35 mouse cellular contexts compared by ENCODE assay signal in the genomic region with DNA sequence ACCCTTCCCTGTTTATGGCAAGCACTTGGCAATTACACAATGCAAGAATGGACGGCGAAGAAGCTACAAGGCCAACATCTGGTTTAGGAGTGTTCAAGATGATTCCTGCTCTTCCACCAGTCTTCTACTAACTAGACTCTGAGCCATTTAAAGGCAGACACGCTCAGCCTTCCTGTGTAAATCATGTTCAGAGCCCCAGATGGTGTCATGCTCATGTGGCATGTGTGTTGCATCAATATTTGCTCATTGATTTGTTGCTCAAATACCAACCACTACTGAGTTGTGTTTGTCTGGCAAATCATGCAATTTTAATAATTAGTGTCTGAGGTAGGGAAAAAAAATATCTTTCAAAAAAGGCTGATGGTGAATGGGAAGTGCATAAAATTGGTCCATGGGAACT.
"Had no signal": no experiment of that assay in that cellular context is flagged by ENCODE, and none has a peak within 500 bp of the region (broad histone marks: within the 10 kb centered on the region; RNA-seq: fewer than 3 reads in every experiment).

No protein-coding gene starts in this region.

- H3K36me3 ChIP-seq: heart, embryonic 10.5 days; heart, embryonic 12.5 days; heart, embryonic 13.5 days; heart, embryonic 15.5 days; hindbrain, embryonic 10.5 days; hindbrain, embryonic 12.5 days; hindbrain, embryonic 13.5 days; hindbrain, embryonic 15.5 days; intestine, embryonic 15.5 days; kidney, embryonic 15.5 days had no signal

- H3K4me3 ChIP-seq: heart, embryonic 10.5 days; heart, embryonic 12.5 days; heart, embryonic 13.5 days; heart, embryonic 15.5 days; hindbrain, embryonic 10.5 days; hindbrain, embryonic 12.5 days; hindbrain, embryonic 13.5 days; hindbrain, embryonic 15.5 days; intestine, embryonic 15.5 days; kidney, embryonic 15.5 days; layer of hippocampus, adult 2 months had no signal

- ATAC-seq: hindbrain, embryonic 16.5 days; hindbrain, postnatal 0 days; inflammation-experienced regulatory T-cells, adult 6 months; intestine, embryonic 15.5 days; intestine, embryonic 16.5 days; intestine, postnatal 0 days had no signal

- DNase-seq: heart, postnatal 10 days; heart, postnatal 14 days; heart, postnatal 36 days; heart, postnatal 4 days; kidney, adult 11 months; kidney, adult 18-20 months; kidney, adult 2 months; kidney, adult 8-10 months; kidney, adult 9 months; kidney, postnatal 10 days; kidney, postnatal 14 days; kidney, postnatal 25 days; kidney, postnatal 36 days; kidney, postnatal 4 days; layer of hippocampus, adult 9-11 months; layer of hippocampus, postnatal 36 days had no signal

- H3K4me2 ChIP-seq: heart, embryonic 11.5 days; heart, embryonic 12.5 days; heart, embryonic 13.5 days; heart, embryonic 15.5 days; hindbrain, embryonic 12.5 days; hindbrain, embryonic 13.5 days; hindbrain, embryonic 14.5 days; hindbrain, embryonic 15.5 days; intestine, embryonic 15.5 days; kidney, embryonic 15.5 days had no signal

- H3K9me3 ChIP-seq: heart, embryonic 10.5 days; heart, embryonic 12.5 days; heart, embryonic 13.5 days; heart, embryonic 15.5 days; hindbrain, embryonic 10.5 days; hindbrain, embryonic 12.5 days; hindbrain, embryonic 13.5 days; hindbrain, embryonic 15.5 days; intestine, embryonic 15.5 days; kidney, embryonic 15.5 days had no signal

- H3K27me3 ChIP-seq: heart, embryonic 12.5 days; heart, embryonic 13.5 days; heart, embryonic 15.5 days; hindbrain, embryonic 12.5 days; hindbrain, embryonic 13.5 days; hindbrain, embryonic 15.5 days; intestine, embryonic 15.5 days; kidney, embryonic 15.5 days had no signal

- H3K27ac ChIP-seq: heart, embryonic 10.5 days; heart, embryonic 13.5 days; heart, embryonic 15.5 days; hindbrain, embryonic 10.5 days; hindbrain, embryonic 12.5 days; hindbrain, embryonic 13.5 days; hindbrain, embryonic 14.5 days; hindbrain, embryonic 15.5 days; hindbrain, postnatal 0 days; intestine, embryonic 15.5 days; kidney, embryonic 15.5 days; kidney, postnatal 0 days; layer of hippocampus, adult 2 months had no signal

- H3K4me1 ChIP-seq: heart, embryonic 12.5 days; heart, embryonic 15.5 days; hindbrain, embryonic 12.5 days; hindbrain, embryonic 13.5 days; hindbrain, embryonic 15.5 days; intestine, embryonic 15.5 days had no signal

- H3K9ac ChIP-seq: heart, embryonic 12.5 days; heart, embryonic 13.5 days; heart, embryonic 15.5 days; hindbrain, embryonic 12.5 days; hindbrain, embryonic 13.5 days; hindbrain, embryonic 14.5 days; hindbrain, embryonic 15.5 days; intestine, embryonic 15.5 days; kidney, embryonic 15.5 days had no signal
